Mouse (Mus musculus): ENCODE measurements at regions not wholly inside any gene's neighbourhood (a gene's known extent, or its start where the extent isn't known, plus 50 kb on each side); places are given as distances from the start of the nearest gene placed in this dataset.

GRCm38 (mm10) chr13:4662336-4663101 lies 53.5 kb upstream of the Akr1e1 start:
- peak in 1 of 2 experiments; percentile 26 for DNase-seq (ENCODE audit: low spot score in 2 of 2)

Data from adrenal gland, adult 18-20 months (tissue).